Mouse (Mus musculus) common myeloid progenitor, adult 5-6 weeks (primary cell): ENCODE data around the gene Rhob. TPM values are rescaled to one million over a fixed set of nuclear protein-coding genes. Genes with fewer than 3 reads are reported as not detected.
A peak's percentile ranks its signal among the peaks of the same experiment; 100 is the strongest.

Experiments used
- ATAC-seq: replicated peaks from 2 replicates; pipeline ENCODE4 v1.8.0; 2016; ENCODE audit warnings: low read depth, mild to moderate bottlenecking, moderate TSS enrichment, inconsistent platforms; ENCODE audit not compliant: poor library complexity, severe bottlenecking
- total RNA-seq: library from RNA; stranded (forward); fragments of 200-1000, 187-1606 nt; gene quantifications from 2 replicates; pipeline ENCODE4 v1.2.3, GENCODE M21; 2017

Gene Rhob
- total RNA-seq: 35.8 and 43.3 TPM in 2 replicates

GRCm38 (mm10) chr12:8499871-8500596, at the start of gene Rhob:
Rhob (minus strand) TSS chr12:8500009.
- ATAC-seq: peak; percentile 79

GRCm38 (mm10) chr12:8547357-8547756, 47.5 kb upstream of the Rhob start:
- peak; percentile 97 for ATAC-seq

- no peak for ATAC-seq
Observed at GRCm38 (mm10) chr12:8546801-8547200, 47.0 kb upstream of the Rhob start.

- no peak for ATAC-seq
Observed at GRCm38 (mm10) chr12:8545066-8545610, 45.3 kb upstream of the Rhob start.

GRCm38 (mm10) chr12:8542371-8542770, 42.6 kb upstream of the Rhob start:
- no peak for ATAC-seq

GRCm38 (mm10) chr12:8539471-8539870, 39.7 kb upstream of the Rhob start:
- no peak for ATAC-seq

- no peak for ATAC-seq
Observed at GRCm38 (mm10) chr12:8537291-8537690, 37.5 kb upstream of the Rhob start.

- no peak for ATAC-seq
Observed at GRCm38 (mm10) chr12:8536221-8536965, 36.6 kb upstream of the Rhob start.

- ATAC-seq: no peak
Observed at GRCm38 (mm10) chr12:8535596-8535995, 35.8 kb upstream of the Rhob start.

GRCm38 (mm10) chr12:8534915-8535314, 35.1 kb upstream of the Rhob start:
- ATAC-seq: no peak

GRCm38 (mm10) chr12:8527770-8528169, 28.0 kb upstream of the Rhob start:
- ATAC-seq: no peak

GRCm38 (mm10) chr12:8527175-8527574, 27.4 kb upstream of the Rhob start:
- no peak for ATAC-seq

- no peak for ATAC-seq
Observed at GRCm38 (mm10) chr12:8524062-8524461, 24.3 kb upstream of the Rhob start.

GRCm38 (mm10) chr12:8522711-8523110, 22.9 kb upstream of the Rhob start:
- no peak for ATAC-seq

- ATAC-seq: peak; percentile 92
Observed at GRCm38 (mm10) chr12:8521375-8522047, 21.7 kb upstream of the Rhob start.

GRCm38 (mm10) chr12:8519431-8520160, 19.8 kb upstream of the Rhob start:
- ATAC-seq: peak; percentile 17

GRCm38 (mm10) chr12:8511037-8511882, 11.5 kb upstream of the Rhob start:
- ATAC-seq: peak; percentile 25; the same call in 1 of the 2 replicates

- 0 out of 2 replicates have a peak, but pooled peaks have one; percentile 24 for ATAC-seq
Observed at GRCm38 (mm10) chr12:8510317-8510988, 10.6 kb upstream of the Rhob start.
